Mouse (Mus musculus) embryonic fibroblast, embryonic 13.5 days (primary cell): ENCODE measurements around the gene Dgke.

Experiments used
- CTCF ChIP-seq: IDR thresholded peaks from 2 replicates; pipeline ENCODE4 v1.5.1; 2011; ENCODE audit warnings: mild to moderate bottlenecking, control low read depth, low read length, moderate library complexity, borderline replicate concordance; ENCODE audit not compliant: insufficient read depth
- POLR2A ChIP-seq: IDR thresholded peaks from 2 replicates; pipeline ENCODE4 v1.6.1; 2011; ENCODE audit warnings: low read depth, mild to moderate bottlenecking, control low read depth, low read length, moderate library complexity

- TF ChIP-seq CTCF = no peak
- no peak for TF ChIP-seq POLR2A
Measured at GRCm38 (mm10) chr11:89068649-89069048, 2.0 kb upstream of the Dgke start.
